Mouse (Mus musculus): Measurements from ENCODE around the gene Abcg8. TPM values are rescaled to one million over a fixed set of nuclear protein-coding genes. Genes with fewer than 3 reads are reported as not detected.

Abcg8 gene
- polyA plus RNA-seq, 1 experiment: not detected

- H3K4me3 ChIP-seq (ENCODE audit: insufficient read depth, poor library complexity, severe bottlenecking): no peak overlapping the region
- no peak for TF ChIP-seq FOSL1 (IDR thresholded peaks at IDR 0.05; ENCODE audit: insufficient read depth, low read length, poor library complexity, severe bottlenecking)
- no peak for TF ChIP-seq CEBPB (IDR thresholded peaks at IDR 0.05; ENCODE audit: low read depth)
- no peak for TF ChIP-seq USF1 (IDR thresholded peaks at IDR 0.05; ENCODE audit: low read depth)
- TF ChIP-seq MYOD1 (IDR thresholded peaks at IDR 0.05; ENCODE audit: control insufficient read depth, insufficient read length, low read depth): no peak
- TF ChIP-seq MAX (IDR thresholded peaks at IDR 0.05): no peak
- no peak for TF ChIP-seq CTCF (IDR thresholded peaks at IDR 0.05; ENCODE audit: control insufficient read depth, insufficient read depth, insufficient read length)
- no peak for TF ChIP-seq MYOG (IDR thresholded peaks at IDR 0.05; ENCODE audit: control insufficient read depth, extremely low read depth, insufficient read length)
Measured at GRCm38 (mm10) chr17:84650302-84651017, 25.6 kb upstream of the Abcg8 start.

GRCm38 (mm10) chr17:84653544-84653943, 22.6 kb upstream of the Abcg8 start:
- H3K79me3 ChIP-seq (ENCODE audit: low read depth): no peaks in the 10 kb centered on the region
- H3K27me3 ChIP-seq (ENCODE audit: control insufficient read depth, insufficient read depth, insufficient read length): no peaks in the 10 kb centered on the region
- H3K4me3 ChIP-seq (ENCODE audit: insufficient read depth, poor library complexity, severe bottlenecking): no peak overlapping the region
- H3ac ChIP-seq (ENCODE audit: control insufficient read depth, insufficient read length, low read depth): no peak overlapping the region
- no peaks in the 10 kb centered on the region for H3K36me3 ChIP-seq (ENCODE audit: control insufficient read depth, insufficient read depth)
- no peaks in the 10 kb centered on the region for H3K79me2 ChIP-seq (ENCODE audit: control insufficient read depth, insufficient read depth)
- TF ChIP-seq USF1 (IDR thresholded peaks at IDR 0.05; ENCODE audit: low read depth): no peak
- no peak for TF ChIP-seq CTCF (IDR thresholded peaks at IDR 0.05; ENCODE audit: control insufficient read depth, insufficient read depth, insufficient read length)
- no peak for TF ChIP-seq MYOD1 (IDR thresholded peaks at IDR 0.05; ENCODE audit: control insufficient read depth, insufficient read length, low read depth)
- no peak for TF ChIP-seq MAX (IDR thresholded peaks at IDR 0.05)
- no peak for TF ChIP-seq FOSL1 (IDR thresholded peaks at IDR 0.05; ENCODE audit: insufficient read depth, low read length, poor library complexity, severe bottlenecking)
- no peak for TF ChIP-seq CEBPB (IDR thresholded peaks at IDR 0.05; ENCODE audit: low read depth)
- TF ChIP-seq MYOG (IDR thresholded peaks at IDR 0.05; ENCODE audit: control insufficient read depth, extremely low read depth, insufficient read length): no peak

More at GRCm38 (mm10) chr17:84650302-84651017, 25.6 kb upstream of the Abcg8 start:
- Histone ChIP-seq H3K27me3 (ENCODE audit: control insufficient read depth, insufficient read depth, insufficient read length) (no peaks in the 10 kb centered on the region), H3K79me3 (ENCODE audit: low read depth) (no peaks in the 10 kb centered on the region), H3K79me2 (ENCODE audit: control insufficient read depth, insufficient read depth) (no peaks in the 10 kb centered on the region), H3K36me3 (ENCODE audit: control insufficient read depth, insufficient read depth) (no peaks in the 10 kb centered on the region), H3ac (ENCODE audit: control insufficient read depth, insufficient read length, low read depth) (no peak overlapping the region)

- H3K79me3 ChIP-seq (ENCODE audit: low read depth): no peaks in the 10 kb centered on the region
- no peaks in the 10 kb centered on the region for H3K36me3 ChIP-seq (ENCODE audit: control insufficient read depth, insufficient read depth)
- no peak overlapping the region for H3ac ChIP-seq (ENCODE audit: control insufficient read depth, insufficient read length, low read depth)
- TF ChIP-seq MYOD1 (IDR thresholded peaks at IDR 0.05; ENCODE audit: control insufficient read depth, insufficient read length, low read depth) (no peak), MYOG (IDR thresholded peaks at IDR 0.05; ENCODE audit: control insufficient read depth, extremely low read depth, insufficient read length) (no peak), USF1 (IDR thresholded peaks at IDR 0.05; ENCODE audit: low read depth) (no peak), MAX (IDR thresholded peaks at IDR 0.05) (no peak), CTCF (IDR thresholded peaks at IDR 0.05; ENCODE audit: control insufficient read depth, insufficient read depth, insufficient read length) (no peak), CEBPB (IDR thresholded peaks at IDR 0.05; ENCODE audit: low read depth) (no peak), FOSL1 (IDR thresholded peaks at IDR 0.05; ENCODE audit: insufficient read depth, low read length, poor library complexity, severe bottlenecking) (no peak)
- H3K27me3 ChIP-seq (ENCODE audit: control insufficient read depth, insufficient read depth, insufficient read length): no peaks in the 10 kb centered on the region
- H3K4me3 ChIP-seq (ENCODE audit: insufficient read depth, poor library complexity, severe bottlenecking): no peak overlapping the region
- H3K79me2 ChIP-seq (ENCODE audit: control insufficient read depth, insufficient read depth): no peaks in the 10 kb centered on the region
Measured at GRCm38 (mm10) chr17:84656205-84656604, 19.9 kb upstream of the Abcg8 start.

GRCm38 (mm10) chr17:84656653-84657421, 19.3 kb upstream of the Abcg8 start:
- no peak for TF ChIP-seq MYOG (IDR thresholded peaks at IDR 0.05; ENCODE audit: control insufficient read depth, extremely low read depth, insufficient read length)
- TF ChIP-seq USF1 (IDR thresholded peaks at IDR 0.05; ENCODE audit: low read depth): no peak
- no peak for TF ChIP-seq FOSL1 (IDR thresholded peaks at IDR 0.05; ENCODE audit: insufficient read depth, low read length, poor library complexity, severe bottlenecking)
- TF ChIP-seq MYOD1 (IDR thresholded peaks at IDR 0.05; ENCODE audit: control insufficient read depth, insufficient read length, low read depth): no peak
- no peak for TF ChIP-seq MAX (IDR thresholded peaks at IDR 0.05)
- no peak for TF ChIP-seq CTCF (IDR thresholded peaks at IDR 0.05; ENCODE audit: control insufficient read depth, insufficient read depth, insufficient read length)

GRCm38 (mm10) chr17:84657422-84657732, 18.7 kb upstream of the Abcg8 start:
- Histone ChIP-seq H3K79me2 (ENCODE audit: control insufficient read depth, insufficient read depth) (no peaks in the 10 kb centered on the region), H3K79me3 (ENCODE audit: low read depth) (no peaks in the 10 kb centered on the region), H3ac (ENCODE audit: control insufficient read depth, insufficient read length, low read depth) (no peak overlapping the region), H3K4me3 (ENCODE audit: insufficient read depth, poor library complexity, severe bottlenecking) (no peak overlapping the region), H3K36me3 (ENCODE audit: control insufficient read depth, insufficient read depth) (no peaks in the 10 kb centered on the region), H3K27me3 (ENCODE audit: control insufficient read depth, insufficient read depth, insufficient read length) (no peaks in the 10 kb centered on the region)
- TF ChIP-seq CEBPB (IDR thresholded peaks at IDR 0.05; ENCODE audit: low read depth) (no peak), MYOG (IDR thresholded peaks at IDR 0.05; ENCODE audit: control insufficient read depth, extremely low read depth, insufficient read length) (no peak), FOSL1 (IDR thresholded peaks at IDR 0.05; ENCODE audit: insufficient read depth, low read length, poor library complexity, severe bottlenecking) (no peak), MYOD1 (IDR thresholded peaks at IDR 0.05; ENCODE audit: control insufficient read depth, insufficient read length, low read depth) (no peak), MAX (IDR thresholded peaks at IDR 0.05) (no peak), CTCF (IDR thresholded peaks at IDR 0.05; ENCODE audit: control insufficient read depth, insufficient read depth, insufficient read length) (no peak), USF1 (IDR thresholded peaks at IDR 0.05; ENCODE audit: low read depth) (no peak)

More at GRCm38 (mm10) chr17:84656653-84657421, 19.3 kb upstream of the Abcg8 start:
- Histone ChIP-seq H3ac (ENCODE audit: control insufficient read depth, insufficient read length, low read depth) (no peak overlapping the region), H3K27me3 (ENCODE audit: control insufficient read depth, insufficient read depth, insufficient read length) (no peaks in the 10 kb centered on the region), H3K79me2 (ENCODE audit: control insufficient read depth, insufficient read depth) (no peaks in the 10 kb centered on the region), H3K36me3 (ENCODE audit: control insufficient read depth, insufficient read depth) (no peaks in the 10 kb centered on the region), H3K4me3 (ENCODE audit: insufficient read depth, poor library complexity, severe bottlenecking) (no peak overlapping the region), H3K79me3 (ENCODE audit: low read depth) (no peaks in the 10 kb centered on the region)
